Mouse (Mus musculus): ENCODE measurements around the gene Gm1604a. TPM values are rescaled to one million over a fixed set of nuclear protein-coding genes. Genes with fewer than 3 reads are reported as not detected.
"Not testable (repeated sequence)": the region's sequence is repeated elsewhere in the genome, so short reads cannot be mapped to it uniquely, and the experiment has no call there.

Gene Gm1604a
- polyA plus RNA-seq, 1 experiment from 2014 or later = not detected

GRCm38 (mm10) chr17:7084523-7084922, 59.2 kb downstream of the Gm1604a start:
- H3K27ac ChIP-seq (replicated peaks; ENCODE audit: low read depth, low read length); H3K9me3 ChIP-seq (ENCODE audit: control insufficient read depth, low read length); H3K4me2 ChIP-seq (ENCODE audit: low read depth, severe bottlenecking); H3K9ac ChIP-seq (ENCODE audit: low read length); H3K27me3 ChIP-seq (ENCODE audit: control insufficient read depth, insufficient read depth, low read length); ATAC-seq (ENCODE audit: insufficient number of reproducible peaks, low FRiP score, low TSS enrichment, low read depth); H3K4me3 ChIP-seq (ENCODE audit: low read depth, low read length); DNase-seq (ENCODE audit: low spot score); H3K4me1 ChIP-seq (ENCODE audit: control insufficient read depth, insufficient read depth, low read length); H3K36me3 ChIP-seq (ENCODE audit: control insufficient read depth, insufficient read depth, low read length): not testable (repeated sequence)
- WGBS = no CpG with 5 or more reads among the region's 5 CpGs

- WGBS = no CpG with 5 or more reads among the region's 12 CpGs
Measured at GRCm38 (mm10) chr17:7085469-7086168, 60.3 kb downstream of the Gm1604a start.

GRCm38 (mm10) chr17:7086836-7087235, 61.5 kb downstream of the Gm1604a start:
- not testable (repeated sequence) for H3K27ac ChIP-seq (replicated peaks; ENCODE audit: low read depth, low read length); DNase-seq (ENCODE audit: low spot score); H3K9me3 ChIP-seq (ENCODE audit: control insufficient read depth, low read length); H3K9ac ChIP-seq (ENCODE audit: low read length); H3K36me3 ChIP-seq (ENCODE audit: control insufficient read depth, insufficient read depth, low read length); H3K27me3 ChIP-seq (ENCODE audit: control insufficient read depth, insufficient read depth, low read length); H3K4me2 ChIP-seq (ENCODE audit: low read depth, severe bottlenecking); ATAC-seq (ENCODE audit: insufficient number of reproducible peaks, low FRiP score, low TSS enrichment, low read depth); H3K4me1 ChIP-seq (ENCODE audit: control insufficient read depth, insufficient read depth, low read length); H3K4me3 ChIP-seq (ENCODE audit: low read depth, low read length)
- WGBS = 39% methylated on average over 6 of the region's 8 CpGs

More at GRCm38 (mm10) chr17:7085469-7086168, 60.3 kb downstream of the Gm1604a start:
- H3K4me3 ChIP-seq (ENCODE audit: low read depth, low read length); H3K27ac ChIP-seq (replicated peaks; ENCODE audit: low read depth, low read length); H3K9me3 ChIP-seq (ENCODE audit: control insufficient read depth, low read length); H3K4me1 ChIP-seq (ENCODE audit: control insufficient read depth, insufficient read depth, low read length); H3K4me2 ChIP-seq (ENCODE audit: low read depth, severe bottlenecking); ATAC-seq (ENCODE audit: insufficient number of reproducible peaks, low FRiP score, low TSS enrichment, low read depth); H3K27me3 ChIP-seq (ENCODE audit: control insufficient read depth, insufficient read depth, low read length); H3K36me3 ChIP-seq (ENCODE audit: control insufficient read depth, insufficient read depth, low read length); H3K9ac ChIP-seq (ENCODE audit: low read length); DNase-seq (ENCODE audit: low spot score): not testable (repeated sequence)

- not testable (repeated sequence) for H3K27ac ChIP-seq (replicated peaks; ENCODE audit: low read depth, low read length); ATAC-seq (ENCODE audit: insufficient number of reproducible peaks, low FRiP score, low TSS enrichment, low read depth)
- no CpG with 5 or more reads among the region's 12 CpGs for WGBS
Measured at GRCm38 (mm10) chr17:7097835-7098519, 72.6 kb downstream of the Gm1604a start.

GRCm38 (mm10) chr17:7099096-7099495, 73.7 kb downstream of the Gm1604a start:
- ATAC-seq (ENCODE audit: insufficient number of reproducible peaks, low FRiP score, low TSS enrichment, low read depth); H3K36me3 ChIP-seq (ENCODE audit: control insufficient read depth, insufficient read depth, low read length); H3K4me2 ChIP-seq (ENCODE audit: low read depth, severe bottlenecking); H3K4me3 ChIP-seq (ENCODE audit: low read depth, low read length); H3K9me3 ChIP-seq (ENCODE audit: control insufficient read depth, low read length); H3K4me1 ChIP-seq (ENCODE audit: control insufficient read depth, insufficient read depth, low read length); H3K27me3 ChIP-seq (ENCODE audit: control insufficient read depth, insufficient read depth, low read length); H3K27ac ChIP-seq (replicated peaks; ENCODE audit: low read depth, low read length); DNase-seq (ENCODE audit: low spot score); H3K9ac ChIP-seq (ENCODE audit: low read length): not testable (repeated sequence)
- WGBS = 76% methylated on average over 5 of the region's 10 CpGs

More at GRCm38 (mm10) chr17:7097835-7098519, 72.6 kb downstream of the Gm1604a start:
- not testable (repeated sequence) for DNase-seq (ENCODE audit: low spot score); H3K4me2 ChIP-seq (ENCODE audit: low read depth, severe bottlenecking); H3K36me3 ChIP-seq (ENCODE audit: control insufficient read depth, insufficient read depth, low read length); H3K4me3 ChIP-seq (ENCODE audit: low read depth, low read length); H3K9me3 ChIP-seq (ENCODE audit: control insufficient read depth, low read length); H3K27me3 ChIP-seq (ENCODE audit: control insufficient read depth, insufficient read depth, low read length); H3K4me1 ChIP-seq (ENCODE audit: control insufficient read depth, insufficient read depth, low read length); H3K9ac ChIP-seq (ENCODE audit: low read length)

- no CpG with 5 or more reads among the region's 7 CpGs for WGBS
- H3K27me3 ChIP-seq (ENCODE audit: control insufficient read depth, insufficient read depth, low read length); H3K4me1 ChIP-seq (ENCODE audit: control insufficient read depth, insufficient read depth, low read length); H3K9me3 ChIP-seq (ENCODE audit: control insufficient read depth, low read length); H3K4me2 ChIP-seq (ENCODE audit: low read depth, severe bottlenecking); H3K36me3 ChIP-seq (ENCODE audit: control insufficient read depth, insufficient read depth, low read length); DNase-seq (ENCODE audit: low spot score); ATAC-seq (ENCODE audit: insufficient number of reproducible peaks, low FRiP score, low TSS enrichment, low read depth); H3K4me3 ChIP-seq (ENCODE audit: low read depth, low read length); H3K9ac ChIP-seq (ENCODE audit: low read length); H3K27ac ChIP-seq (replicated peaks; ENCODE audit: low read depth, low read length): not testable (repeated sequence)
Measured at GRCm38 (mm10) chr17:7102945-7103344, 77.6 kb downstream of the Gm1604a start.

- H3K36me3 ChIP-seq (ENCODE audit: control insufficient read depth, insufficient read depth, low read length); H3K4me2 ChIP-seq (ENCODE audit: low read depth, severe bottlenecking); H3K4me1 ChIP-seq (ENCODE audit: control insufficient read depth, insufficient read depth, low read length); H3K9me3 ChIP-seq (ENCODE audit: control insufficient read depth, low read length); H3K4me3 ChIP-seq (ENCODE audit: low read depth, low read length); H3K27me3 ChIP-seq (ENCODE audit: control insufficient read depth, insufficient read depth, low read length); ATAC-seq (ENCODE audit: insufficient number of reproducible peaks, low FRiP score, low TSS enrichment, low read depth); H3K9ac ChIP-seq (ENCODE audit: low read length); DNase-seq (ENCODE audit: low spot score); H3K27ac ChIP-seq (replicated peaks; ENCODE audit: low read depth, low read length): not testable (repeated sequence)
- 76% methylated on average over 2 of the region's 4 CpGs for WGBS
Measured at GRCm38 (mm10) chr17:7111658-7112057, 86.3 kb downstream of the Gm1604a start.

- not testable (repeated sequence) for H3K4me1 ChIP-seq (ENCODE audit: control insufficient read depth, insufficient read depth, low read length); ATAC-seq (ENCODE audit: insufficient number of reproducible peaks, low FRiP score, low TSS enrichment, low read depth); H3K27me3 ChIP-seq (ENCODE audit: control insufficient read depth, insufficient read depth, low read length); H3K4me3 ChIP-seq (ENCODE audit: low read depth, low read length); DNase-seq (ENCODE audit: low spot score); H3K9ac ChIP-seq (ENCODE audit: low read length); H3K4me2 ChIP-seq (ENCODE audit: low read depth, severe bottlenecking); H3K36me3 ChIP-seq (ENCODE audit: control insufficient read depth, insufficient read depth, low read length); H3K27ac ChIP-seq (replicated peaks; ENCODE audit: low read depth, low read length); H3K9me3 ChIP-seq (ENCODE audit: control insufficient read depth, low read length)
- 88% methylated on average over 6 of the region's 8 CpGs for WGBS
Measured at GRCm38 (mm10) chr17:7116265-7116664, 90.9 kb downstream of the Gm1604a start.

Measured in limb, embryonic 11.5 days (tissue).